Mouse (Mus musculus) retina, embryonic 14.5 days (tissue): ENCODE data around the gene Dnah8.

Experiments
- DNase-seq: peaks from one replicate; pipeline ENCODE4 v3.0.0-alpha.2; 2015; ENCODE audit warnings: low spot score

Gene Dnah8

DNA sequence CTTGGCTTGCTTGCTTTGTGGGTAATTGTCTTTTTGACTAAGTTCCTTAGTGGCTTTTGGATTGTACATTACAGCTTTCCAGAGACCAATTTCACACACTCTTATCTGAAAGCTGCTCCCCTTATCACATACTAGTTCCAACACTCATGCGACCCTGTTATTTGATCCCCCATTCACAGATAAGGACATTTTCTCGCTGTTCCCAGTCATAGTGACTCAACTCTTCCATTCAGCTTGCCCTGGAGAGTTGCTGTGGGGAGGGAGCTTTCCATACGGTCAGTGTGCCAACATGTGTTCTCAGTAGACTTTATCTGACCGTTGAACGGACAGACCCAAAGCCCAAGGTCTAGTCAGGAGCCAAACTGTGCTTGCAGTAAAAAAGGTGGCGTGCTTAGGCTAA lies 197.0 kb downstream of the Dnah8 start:
- DNase-seq: no peak

DNA sequence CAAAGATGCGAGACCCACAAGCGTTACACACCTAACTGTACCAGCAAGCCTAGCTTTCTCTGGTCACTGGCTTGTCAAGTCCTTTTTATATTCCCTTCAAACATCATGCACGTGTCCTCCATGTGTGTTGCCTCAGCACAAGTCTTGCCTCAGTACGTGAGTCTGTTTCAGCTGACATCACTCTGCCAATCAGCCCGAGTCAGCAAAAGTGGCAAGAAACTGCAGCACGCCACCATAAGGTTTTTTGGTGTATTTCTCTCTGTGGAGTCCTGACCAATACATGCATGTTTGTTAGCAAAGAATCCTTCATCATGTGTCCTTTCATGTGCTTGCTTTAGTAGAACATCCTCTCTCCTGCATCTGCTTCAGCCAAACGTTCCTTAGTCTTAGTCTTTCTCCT lies 200.3 kb downstream of the Dnah8 start:
- no peak for DNase-seq

DNA sequence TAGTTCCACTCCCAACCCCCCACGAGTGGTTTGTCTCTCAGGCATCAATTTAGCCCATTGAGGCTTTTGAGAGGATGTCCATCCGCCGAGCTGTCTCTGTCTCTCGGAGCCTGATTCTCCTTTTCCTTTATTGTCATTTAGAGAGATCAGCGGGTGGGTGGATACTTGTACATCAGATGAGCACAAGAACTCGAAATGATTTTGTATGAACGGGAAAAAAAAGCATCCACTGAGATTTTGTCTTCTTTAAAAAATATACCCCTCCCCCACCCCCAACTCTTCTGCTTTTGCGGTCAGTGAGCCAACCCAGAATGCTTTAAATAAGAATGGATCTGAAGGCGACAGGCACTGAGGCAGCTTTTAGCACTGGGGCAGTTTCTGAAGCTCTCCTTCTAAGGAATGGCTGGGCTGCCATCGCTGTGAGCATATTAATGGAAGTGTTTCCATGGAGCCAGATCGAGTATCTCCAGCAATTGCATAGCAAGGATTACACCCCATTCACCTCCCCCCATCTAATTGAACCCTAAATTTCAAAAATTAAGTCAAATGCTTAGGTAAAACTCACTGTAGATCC lies 201.7 kb downstream of the Dnah8 start:
- no peak for DNase-seq

DNA sequence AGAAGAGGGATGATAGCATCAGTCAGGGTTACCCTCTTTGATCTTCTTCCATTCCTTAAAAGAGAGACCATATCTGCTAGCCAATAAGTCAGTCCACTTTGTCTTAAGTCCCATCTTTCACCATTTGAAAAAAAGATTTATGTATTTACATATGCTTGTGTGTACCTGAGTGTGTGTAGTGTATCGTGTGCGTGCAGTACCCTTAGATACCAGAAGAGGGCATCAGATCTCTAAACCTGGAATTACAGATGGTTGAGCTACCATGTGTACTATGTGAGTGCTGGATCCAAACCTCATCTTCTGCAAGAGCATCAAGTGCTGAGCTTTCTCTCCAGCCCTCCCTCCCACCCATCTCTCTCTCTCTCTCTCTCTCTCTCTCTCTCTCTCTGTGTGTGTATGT lies 207.0 kb downstream of the Dnah8 start:
- DNase-seq: no peak

DNA sequence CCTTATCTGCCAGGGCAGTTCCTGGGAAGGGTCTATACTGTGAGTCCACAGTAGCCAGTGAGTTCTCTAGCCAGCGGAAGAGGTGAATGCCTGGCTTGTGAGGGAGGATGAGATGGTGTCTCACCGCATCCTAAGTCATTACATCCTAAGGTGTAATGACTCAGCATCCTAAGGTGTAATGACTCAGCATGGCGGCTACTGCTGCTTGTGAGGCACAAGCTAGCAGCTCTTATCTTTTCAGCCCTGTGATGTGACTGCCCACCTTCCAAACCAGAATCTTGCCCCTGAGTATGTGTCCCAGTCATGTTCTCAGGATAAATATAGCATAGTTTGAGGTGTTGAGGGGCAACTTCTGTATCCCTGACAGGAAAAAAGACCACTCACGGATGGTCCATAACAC lies 211.3 kb downstream of the Dnah8 start:
- no peak for DNase-seq

DNA sequence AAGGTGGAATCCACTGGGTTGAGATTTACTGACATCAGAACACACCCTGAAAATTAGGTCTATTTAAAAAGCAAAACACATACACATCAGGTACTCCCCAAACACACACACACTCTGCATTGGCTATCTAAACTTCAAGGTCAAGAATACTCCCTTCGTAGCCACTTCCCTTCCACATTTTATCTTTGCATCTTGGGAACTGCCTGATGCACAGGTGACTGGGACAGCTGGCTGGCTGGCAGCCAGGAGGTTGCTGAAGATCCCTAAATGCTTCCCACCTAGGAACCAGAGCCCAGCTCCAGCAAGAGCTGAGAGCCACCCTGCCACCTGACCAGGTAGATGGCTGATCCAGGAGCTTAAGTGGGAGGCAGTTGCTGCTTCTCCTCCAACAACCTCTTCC lies 212.9 kb downstream of the Dnah8 start:
- no peak for DNase-seq

DNA sequence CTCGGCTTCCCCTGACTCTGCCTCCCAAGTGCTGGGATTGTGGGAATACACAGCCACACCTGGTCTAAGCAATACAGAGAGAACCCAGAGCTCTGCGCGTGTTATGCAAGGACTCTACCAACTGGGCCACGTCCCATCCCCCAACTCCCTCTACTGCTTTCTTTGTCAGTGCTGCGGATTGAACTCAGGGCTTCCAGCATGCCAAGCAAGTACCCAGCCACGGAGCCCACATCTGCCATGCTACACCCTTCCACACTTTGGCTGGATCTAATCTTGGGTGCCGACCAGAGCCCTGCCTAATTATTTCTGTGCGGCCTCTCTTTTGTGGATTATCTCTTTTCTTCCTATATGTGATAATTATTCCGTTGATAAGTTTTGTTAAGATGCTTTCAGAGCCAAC lies 215.9 kb downstream of the Dnah8 start:
- no peak for DNase-seq

DNA sequence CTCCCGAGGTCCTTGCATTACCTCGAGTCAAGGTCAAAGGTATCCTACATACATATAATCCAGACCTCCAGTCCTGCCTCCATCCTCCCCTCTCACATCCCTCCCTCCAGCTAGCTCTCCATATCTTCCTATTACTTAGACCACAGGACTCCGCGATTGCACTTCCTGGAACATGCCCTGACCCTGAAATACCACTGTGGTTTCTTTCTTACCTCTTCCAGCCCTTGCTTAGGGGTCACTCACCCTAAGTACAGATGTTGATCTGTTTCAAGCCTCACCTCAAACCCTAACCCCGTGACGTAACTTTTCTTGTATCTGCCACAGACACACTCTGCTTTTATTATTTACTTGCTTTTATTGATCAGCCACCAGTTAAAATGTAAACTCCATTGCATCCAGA lies 218.2 kb downstream of the Dnah8 start:
- DNase-seq: no peak

DNA sequence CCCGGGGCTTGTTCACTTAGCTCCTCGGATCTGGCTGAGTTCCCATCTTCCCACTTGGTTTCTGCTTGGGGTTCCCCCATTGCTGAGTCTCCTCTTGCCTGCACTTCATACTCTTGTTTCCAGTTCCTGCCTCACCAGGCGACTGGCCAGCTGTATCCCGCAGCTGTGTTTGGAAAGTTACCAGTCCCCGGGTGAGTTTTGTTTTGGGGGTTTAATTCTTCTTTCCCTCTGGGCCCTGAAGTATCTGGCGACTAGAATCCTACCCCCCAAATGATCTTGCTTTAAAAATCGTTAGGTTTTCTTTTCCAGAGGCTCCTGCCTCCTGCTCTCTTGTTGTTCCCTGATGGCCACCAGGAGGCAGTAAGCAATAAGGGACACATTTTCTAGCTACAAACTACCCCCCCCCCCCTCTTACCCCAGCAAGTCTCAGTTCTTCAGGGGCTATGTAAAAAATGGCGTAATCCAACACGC lies 220.2 kb downstream of the Dnah8 start:
- DNase-seq: no peak

DNA sequence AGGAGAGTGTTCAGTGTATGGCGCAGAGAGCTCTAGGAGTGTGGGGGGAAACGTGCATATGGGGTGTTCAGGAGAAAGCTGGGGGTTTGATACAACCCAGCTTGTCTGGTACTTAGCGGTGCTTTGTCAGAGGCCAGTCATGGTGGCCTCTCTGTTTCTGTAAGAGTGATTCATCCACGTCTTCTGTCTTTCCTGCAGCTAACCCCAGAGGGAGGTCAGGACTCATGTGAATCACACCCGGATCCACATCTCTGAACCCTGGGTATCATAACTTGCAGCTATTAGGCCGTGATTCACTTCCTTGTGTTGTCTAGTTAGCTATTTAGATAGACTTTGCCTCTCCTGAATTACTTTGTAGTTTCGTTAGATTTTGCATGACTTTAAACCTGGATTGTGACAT lies 223.3 kb downstream of the Dnah8 start:
- no peak for DNase-seq

DNA sequence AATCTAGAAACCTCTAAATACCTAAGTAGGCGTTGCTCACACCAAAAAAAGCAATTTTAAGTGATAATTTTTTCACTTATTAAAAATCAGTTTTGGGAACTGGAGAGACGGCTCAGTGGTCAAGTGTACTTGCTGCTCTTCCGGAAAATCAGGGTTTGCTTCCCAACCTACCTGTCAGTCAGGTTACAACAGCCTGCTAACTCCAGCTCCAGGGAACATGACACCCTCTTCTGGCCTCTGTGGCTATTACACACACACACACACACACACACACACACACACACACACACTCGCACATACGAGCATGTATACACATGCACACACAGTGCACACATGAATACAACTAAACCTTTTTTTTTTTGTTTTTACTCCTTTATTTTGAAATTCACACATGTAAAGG lies 223.9 kb downstream of the Dnah8 start:
- DNase-seq: no peak

DNA sequence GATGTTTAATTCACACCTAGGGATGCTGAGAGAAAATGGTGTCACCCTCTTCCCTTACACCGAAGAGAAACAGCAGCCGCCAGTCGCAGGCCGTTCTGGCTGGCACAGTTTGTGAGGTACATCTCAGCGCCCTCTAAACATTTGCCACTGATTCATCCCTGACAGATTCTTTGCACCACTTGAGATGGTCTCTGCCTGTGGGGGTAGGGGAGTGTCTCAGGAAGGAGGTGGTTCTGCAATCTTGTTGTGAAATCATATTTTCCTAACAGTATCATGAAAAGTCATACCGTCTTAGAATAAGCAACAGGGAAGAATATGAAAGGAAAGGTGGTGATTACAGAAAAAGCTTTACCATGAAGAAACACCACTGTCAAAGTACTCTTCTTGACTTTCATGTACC lies 224.7 kb downstream of the Dnah8 start:
- no peak for DNase-seq

DNA sequence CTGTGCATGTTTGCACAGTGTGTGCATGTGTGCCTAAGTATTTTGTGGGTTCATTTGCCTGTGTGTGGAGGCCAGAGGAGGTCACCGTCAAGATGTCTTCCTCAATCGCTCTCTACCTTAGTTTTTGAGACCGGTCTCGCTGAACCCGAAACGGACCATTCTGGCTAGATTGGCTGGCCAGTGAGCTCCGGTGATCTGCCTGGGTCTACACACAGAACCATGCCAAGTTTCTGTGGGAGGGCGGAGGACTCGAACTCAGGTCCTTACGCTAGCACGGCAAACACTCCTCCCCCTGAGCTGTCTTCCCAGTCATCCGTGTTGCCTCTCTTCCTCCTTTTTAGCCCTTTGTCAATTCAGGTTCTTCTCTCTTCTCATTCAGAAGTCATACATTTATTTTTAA lies 225.7 kb downstream of the Dnah8 start:
- no peak for DNase-seq

DNA sequence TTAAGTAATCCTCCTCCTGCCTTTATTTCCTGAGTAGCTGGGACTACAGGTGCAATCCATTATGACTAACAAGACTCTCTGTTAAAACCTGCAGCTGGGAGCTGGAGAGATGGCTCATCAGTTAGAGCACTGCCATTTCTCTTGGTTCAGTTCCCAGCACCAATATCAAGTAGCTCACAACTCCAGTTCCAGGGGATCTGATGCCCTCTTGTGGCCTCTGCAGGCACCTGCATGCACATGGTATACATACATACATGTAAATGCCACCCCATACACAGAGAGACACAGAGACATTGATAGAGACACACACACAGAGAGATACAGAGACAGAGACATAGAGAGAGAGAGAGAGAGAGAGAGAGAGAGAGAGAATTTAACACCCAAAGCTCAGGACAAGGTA lies 228.2 kb downstream of the Dnah8 start:
- DNase-seq: no peak

DNA sequence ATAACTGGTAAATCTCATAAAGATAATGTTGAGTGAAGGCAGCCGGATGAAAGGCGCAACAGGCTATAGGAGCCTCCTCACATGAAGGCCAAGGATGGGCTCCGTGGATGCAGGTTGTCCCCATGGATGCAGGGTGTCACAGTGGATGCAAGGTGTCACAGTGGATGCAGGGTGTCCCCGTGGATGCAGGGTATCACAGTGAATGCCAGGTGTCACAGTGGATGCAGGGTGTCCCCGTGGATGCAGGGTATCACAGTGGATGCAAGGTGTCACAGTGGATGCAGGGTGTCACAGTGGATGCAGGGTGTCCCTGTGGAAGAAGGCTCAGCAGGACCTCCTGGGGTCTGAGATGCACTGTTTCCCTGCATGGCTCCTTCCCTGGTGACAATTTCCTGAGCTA lies 233.2 kb downstream of the Dnah8 start:
- DNase-seq: no peak

DNA sequence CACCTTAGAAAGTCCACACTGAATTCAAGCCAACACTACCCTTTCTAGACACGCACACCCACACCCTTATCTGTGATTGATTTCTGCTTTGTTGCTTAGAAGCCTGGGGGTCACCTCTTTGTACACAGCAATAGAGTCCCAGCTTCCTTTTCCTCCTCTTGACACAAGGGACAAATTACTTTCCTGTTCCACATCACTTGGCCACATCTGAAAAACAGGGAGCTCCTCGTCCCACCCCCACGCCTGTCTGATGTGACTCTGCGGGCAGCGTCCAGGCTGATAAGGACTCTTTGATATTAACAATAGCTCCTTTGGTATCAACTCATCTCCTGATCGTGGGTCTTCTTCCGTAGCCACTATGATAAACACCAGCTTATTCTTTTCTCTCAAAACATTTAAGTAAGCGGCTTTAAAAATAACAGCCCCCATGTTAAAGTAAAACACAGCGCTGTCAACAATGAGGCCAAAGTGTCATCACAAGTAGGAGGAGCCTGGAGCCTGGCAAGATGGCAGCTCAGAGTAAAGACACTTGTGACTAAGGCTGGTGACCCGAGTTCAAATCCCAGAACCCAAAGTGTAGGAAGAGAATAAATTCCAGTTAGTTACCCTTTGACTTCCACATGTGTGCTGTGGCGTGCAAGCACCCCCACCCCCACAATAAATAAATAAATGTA lies 234.6 kb downstream of the Dnah8 start:
- no peak for DNase-seq

DNA sequence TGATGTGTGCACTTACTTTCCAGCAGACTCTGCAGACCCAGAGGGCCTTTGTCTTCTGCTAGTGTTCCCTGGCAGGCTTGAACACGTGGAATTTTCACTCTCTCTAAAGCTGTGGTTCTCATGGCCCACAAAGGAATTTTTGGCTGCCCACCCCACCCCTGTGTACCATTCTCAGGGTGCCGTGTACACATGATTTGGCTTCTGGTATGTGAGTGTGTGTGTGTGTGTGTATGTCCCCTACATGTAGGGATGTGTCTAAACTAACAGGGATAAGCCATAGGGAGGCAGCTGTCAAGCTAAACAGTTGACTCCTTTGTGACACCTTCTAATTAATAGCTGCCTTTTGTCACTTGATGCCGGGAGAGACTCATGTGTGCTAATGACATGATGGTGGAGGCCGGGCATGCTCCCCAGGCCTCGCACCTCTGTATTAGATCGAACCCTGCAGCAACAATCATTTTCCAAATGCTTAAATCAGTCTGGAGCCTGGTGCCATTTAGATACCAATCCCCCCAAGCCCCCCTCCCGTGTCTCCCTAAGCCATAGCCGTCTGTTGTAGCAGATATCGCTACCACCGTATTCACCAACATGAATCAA lies 235.9 kb downstream of the Dnah8 start:
- peak; percentile 47 for DNase-seq

DNA sequence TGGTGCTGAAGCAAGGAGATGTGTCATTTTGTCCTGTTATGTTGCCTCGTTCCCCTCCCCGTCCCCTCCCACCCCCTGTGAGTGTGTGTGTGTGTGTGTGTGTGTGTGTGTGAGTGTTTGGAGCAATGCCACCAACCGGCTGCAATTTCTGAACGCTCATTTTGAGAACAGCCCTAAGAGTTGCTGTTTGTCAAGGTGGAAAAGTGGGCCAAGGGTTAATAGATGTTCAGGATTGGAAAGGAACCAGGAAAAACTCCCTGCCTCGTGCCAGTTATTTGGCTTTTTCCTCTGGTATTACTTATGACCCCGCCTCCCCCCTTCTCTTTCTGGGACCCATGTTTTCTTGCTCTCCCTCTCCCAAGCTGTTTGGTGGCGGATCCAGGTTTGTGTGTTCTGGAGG lies 236.5 kb downstream of the Dnah8 start:
- no peak for DNase-seq

DNA sequence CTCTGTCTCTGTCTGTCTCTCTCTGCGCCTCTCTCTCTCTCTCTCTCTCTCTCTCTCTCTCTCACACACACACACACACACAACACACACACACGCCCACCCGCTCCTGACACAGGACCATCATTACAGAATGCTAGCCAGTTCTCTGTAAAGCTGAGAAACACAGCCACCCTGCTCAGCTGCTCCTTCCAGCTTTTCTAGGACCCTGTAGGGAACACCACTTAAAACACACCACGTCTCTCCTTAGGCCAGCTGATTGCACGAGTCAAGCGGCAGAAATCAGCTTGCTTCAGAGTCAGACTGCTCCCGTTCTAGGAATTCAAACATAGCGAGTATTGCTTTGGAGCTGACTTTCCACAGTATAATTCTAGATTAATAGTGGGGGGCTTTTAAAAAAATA lies 242.1 kb downstream of the Dnah8 start:
- DNase-seq: no peak

DNA sequence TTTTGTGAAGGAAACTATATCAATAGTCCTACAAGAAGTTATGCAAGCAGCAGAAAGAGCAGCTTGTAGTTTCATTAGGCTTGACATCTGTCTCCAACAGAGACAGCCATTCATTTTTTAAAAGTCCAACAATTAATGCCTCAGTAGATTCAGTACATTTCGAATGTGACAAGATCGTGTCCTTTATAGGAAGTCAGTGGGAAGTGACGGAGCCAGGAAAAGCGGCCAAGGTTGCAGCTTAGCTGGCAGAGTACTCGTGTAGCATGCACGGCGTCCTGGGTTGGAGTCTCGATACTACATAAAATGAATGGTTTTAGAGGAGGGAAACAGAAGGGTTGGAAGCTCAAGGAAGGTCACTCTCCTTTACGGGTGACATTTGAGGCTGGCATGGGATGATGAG lies 242.8 kb downstream of the Dnah8 start:
- DNase-seq: no peak

DNA sequence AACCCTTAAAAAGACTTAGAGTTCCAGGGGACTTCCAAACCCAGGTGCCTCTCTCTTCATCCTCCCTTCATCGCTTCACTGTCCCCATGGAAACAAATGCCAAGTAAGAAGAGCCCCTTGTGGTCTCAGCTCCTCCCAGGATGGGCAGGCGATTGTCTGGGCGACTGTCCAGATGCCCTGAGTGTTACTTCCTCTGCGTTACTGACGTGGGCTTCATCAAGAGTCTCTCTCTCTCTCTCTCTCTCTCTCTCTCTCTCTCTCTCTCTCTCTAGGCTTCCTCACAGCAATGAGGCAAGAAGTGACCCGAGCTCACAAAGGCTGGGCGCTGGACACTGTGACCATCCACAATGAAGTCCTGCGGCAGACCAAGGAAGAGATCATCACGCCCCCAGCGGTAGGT lies 246.9 kb downstream of the Dnah8 start:
- no peak for DNase-seq

DNA sequence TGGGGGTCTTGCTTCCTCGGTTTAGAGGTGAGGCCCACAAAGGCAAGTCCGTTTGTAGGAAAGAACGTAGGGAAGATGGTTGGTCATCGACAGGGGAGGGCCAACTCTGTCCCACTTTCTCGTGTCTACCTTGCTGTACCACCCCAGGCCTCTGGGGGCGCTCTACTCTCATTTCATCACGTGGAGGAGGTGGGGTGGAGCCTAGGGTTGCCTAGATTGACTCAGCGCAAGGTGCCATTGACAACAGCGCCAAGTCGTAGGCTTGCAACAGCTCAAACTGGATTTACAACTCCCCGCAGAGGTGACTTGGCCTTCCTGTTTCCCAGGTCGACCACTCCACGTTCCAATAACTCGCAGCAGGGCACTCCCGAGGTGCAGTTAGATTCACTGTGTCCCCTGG lies 250.1 kb downstream of the Dnah8 start:
- DNase-seq: no peak

DNA sequence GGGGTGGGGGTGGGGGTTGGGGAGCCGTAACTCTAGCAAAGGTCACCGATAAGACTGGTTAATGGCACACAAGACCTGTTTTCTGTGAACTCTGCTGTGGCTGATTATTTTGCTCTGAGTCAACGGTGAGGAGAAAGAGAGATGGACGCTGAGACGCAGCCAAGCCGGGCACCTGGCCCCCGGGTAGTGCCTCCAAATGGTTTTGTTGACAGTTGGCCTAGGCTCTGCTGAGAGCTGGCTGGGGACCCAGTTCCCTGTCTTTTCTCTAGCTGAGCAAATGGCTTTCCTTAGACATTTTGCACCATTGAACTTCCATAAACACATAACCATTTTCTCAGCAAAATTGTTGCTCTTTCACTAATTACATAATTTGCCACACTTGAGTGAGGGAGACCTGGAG lies 253.3 kb downstream of the Dnah8 start:
- no peak for DNase-seq

DNA sequence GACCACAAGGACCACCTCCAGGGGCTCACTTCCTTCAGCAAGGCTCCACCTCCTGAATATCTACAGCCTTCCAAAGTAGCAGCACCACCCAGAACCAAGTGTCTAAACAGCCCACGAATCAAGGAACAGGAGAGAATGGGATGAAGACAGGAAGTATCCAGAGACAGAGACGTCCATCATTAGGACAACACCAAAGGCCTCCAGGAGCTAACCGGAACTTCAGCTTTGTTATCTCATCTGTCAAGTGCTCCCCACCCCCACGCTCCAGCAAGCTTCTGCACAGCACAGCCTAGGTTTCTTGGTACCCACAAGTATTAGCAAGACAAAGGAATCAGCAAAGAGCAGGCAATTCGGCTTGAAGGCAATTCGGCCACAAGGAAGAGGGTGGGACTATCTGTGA lies 254.5 kb downstream of the Dnah8 start:
- DNase-seq: no peak
